Mouse (Mus musculus): ENCODE data around the gene Sp3. TPM values are rescaled to one million over a fixed set of nuclear protein-coding genes. Genes with fewer than 3 reads are reported as not detected.

The Sp3 gene
- total and polyA plus RNA-seq, 2 experiments from 2014 or later = 26.5 to 115 TPM

- no peaks in the 10 kb centered on the region for H3K36me3 ChIP-seq (ENCODE audit: insufficient read depth)
Observed at GRCm38 (mm10) chr2:72898782-72899305, 81.4 kb downstream of the Sp3 start.

DNA sequence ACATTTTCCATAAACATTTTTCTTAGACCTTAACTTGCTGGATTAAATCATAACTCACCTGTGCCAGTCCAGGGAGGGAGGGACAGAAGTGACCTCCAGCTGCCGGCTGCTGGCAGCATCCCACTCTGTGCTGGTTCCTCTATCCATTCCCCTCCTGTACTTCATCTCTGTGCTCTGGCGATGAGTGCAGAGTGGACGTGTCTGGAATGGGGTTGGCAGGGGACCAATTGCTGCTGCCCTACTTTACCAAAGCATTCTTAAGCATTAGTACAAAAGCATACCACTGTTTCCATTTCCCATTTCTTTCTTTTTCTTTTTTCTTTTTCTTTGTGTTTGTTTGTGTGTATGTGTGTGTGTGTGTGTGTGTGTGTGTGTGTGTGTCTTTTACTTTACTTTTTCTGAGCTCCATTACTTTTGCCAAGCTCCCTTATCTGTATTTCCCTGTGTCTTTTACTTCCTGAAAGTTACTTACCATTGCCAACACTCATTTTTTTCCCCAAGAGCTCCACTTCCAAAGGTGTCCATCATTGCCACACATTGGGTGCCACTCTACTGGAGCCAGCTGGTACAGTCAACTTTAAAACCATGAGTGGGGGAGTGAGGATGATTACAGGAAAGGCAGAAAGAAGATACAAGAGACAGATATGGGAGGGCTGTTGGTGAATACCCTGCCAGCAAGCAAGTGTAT lies 82.0 kb downstream of the Sp3 start:
- no peaks in the 10 kb centered on the region for H3K4me1 ChIP-seq (ENCODE audit: insufficient read depth)
- ATAC-seq (no peak), DNase-seq (no peak)
- H3K36me3 ChIP-seq (ENCODE audit: insufficient read depth) = no peaks in the 10 kb centered on the region
- no peak overlapping the region for H3K27ac ChIP-seq (ENCODE audit: low read depth, low read length)
- H3K27me3 ChIP-seq (ENCODE audit: insufficient read depth, low read length) = no peaks in the 10 kb centered on the region
- H3K4me2 ChIP-seq (ENCODE audit: low read depth) = no peak overlapping the region
- no peak overlapping the region for H3K4me3 ChIP-seq (ENCODE audit: low read depth, low read length)
- H3K9ac ChIP-seq = no peak overlapping the region
- H3K9me3 ChIP-seq (ENCODE audit: low read length) = peaks cover 8% of the 10 kb centered on the region; the same call in 1 of the 2 replicates
- no peak for TF ChIP-seq CTCF (IDR thresholded peaks at IDR 0.05; ENCODE audit: low read depth)
- WGBS = 61% methylated on average over 3 of the region's 3 CpGs

More at GRCm38 (mm10) chr2:72898782-72899305, 81.4 kb downstream of the Sp3 start:
- Histone ChIP-seq H3K27ac (ENCODE audit: low read depth, low read length) (no peak overlapping the region), H3K4me1 (ENCODE audit: insufficient read depth) (no peaks in the 10 kb centered on the region), H3K9ac (no peak overlapping the region), H3K4me2 (ENCODE audit: low read depth) (no peak overlapping the region), H3K9me3 (ENCODE audit: low read length) (peaks cover 8% of the 10 kb centered on the region; the same call in 1 of the 2 replicates), H3K4me3 (ENCODE audit: low read depth, low read length) (no peak overlapping the region), H3K27me3 (ENCODE audit: insufficient read depth, low read length) (no peaks in the 10 kb centered on the region)
- ATAC-seq (no peak), DNase-seq (no peak)
- whole genome bisulfite sequencing = 99% methylated on average over 2 of the region's 2 CpGs
- no peak for TF ChIP-seq CTCF (IDR thresholded peaks at IDR 0.05; ENCODE audit: low read depth)

DNA sequence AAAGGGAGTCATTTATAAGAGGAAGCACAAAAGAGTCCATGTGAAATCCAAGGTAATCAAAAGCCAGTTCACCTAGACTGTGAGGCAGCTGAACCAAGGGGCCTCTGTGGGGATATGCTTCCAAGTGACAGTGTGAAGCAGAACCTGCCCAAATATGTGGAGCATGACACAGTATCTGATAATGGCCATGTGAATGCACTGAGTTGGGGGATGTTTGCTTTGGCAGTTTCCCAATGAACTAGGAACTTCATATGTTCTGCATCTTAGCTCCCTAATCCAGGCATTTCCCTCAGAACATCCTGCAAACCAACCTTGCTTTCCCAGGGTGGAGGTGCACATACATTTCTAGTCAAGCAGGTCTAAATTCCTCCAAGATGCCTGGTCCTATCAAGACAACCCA lies 90.4 kb downstream of the Sp3 start:
- no peak for TF ChIP-seq CTCF (IDR thresholded peaks at IDR 0.05; ENCODE audit: low read depth)
- Histone ChIP-seq H3K9ac (no peak overlapping the region), H3K36me3 (ENCODE audit: insufficient read depth) (no peaks in the 10 kb centered on the region), H3K9me3 (ENCODE audit: low read length) (no peaks in the 10 kb centered on the region), H3K4me2 (ENCODE audit: low read depth) (no peak overlapping the region), H3K27me3 (ENCODE audit: insufficient read depth, low read length) (no peaks in the 10 kb centered on the region), H3K4me3 (ENCODE audit: low read depth, low read length) (no peak overlapping the region), H3K4me1 (ENCODE audit: insufficient read depth) (no peaks in the 10 kb centered on the region), H3K27ac (ENCODE audit: low read depth, low read length) (no peak overlapping the region)
- ATAC-seq (no peak), DNase-seq (no peak)

Small RNA genes lying within 50 kb of the gene (microRNA-seq; reads per million reads assigned to microRNA genes)
- gene Gm25960 = 0 reads per million in 2 experiments

Other genes starting within 250 kb of the Sp3 start
- not detected in 2 replicates for gene Gm11084, start 6.3 kb upstream of the Sp3 start, total RNA-seq (2014; rRNA removed)
- gene Gm11084, start 6.3 kb upstream of the Sp3 start, polyA plus RNA-seq (2015; fragmentation: Nextera tagmentation; extraction: Ambion mirVana) = not detected in 2 replicates
- gene Ola1, start 238.5 kb upstream of the Sp3 start, total RNA-seq (2014; rRNA removed) = 68.4 and 78.9 TPM in 2 replicates
- gene Ola1, start 238.5 kb upstream of the Sp3 start, polyA plus RNA-seq (2015; fragmentation: Nextera tagmentation; extraction: Ambion mirVana) = 87.4 and 97.2 TPM in 2 replicates

All from forebrain, postnatal 0 days (tissue).